Mouse (Mus musculus) common myeloid progenitor, adult 5-6 weeks (primary cell): ENCODE results near the gene Map3k14. TPM values are rescaled to one million over a fixed set of nuclear protein-coding genes. Genes with fewer than 3 reads are reported as not detected.

Experiments used
- ATAC-seq: replicated peaks from 2 replicates; pipeline ENCODE4 v1.8.0; 2016; ENCODE audit warnings: low read depth, mild to moderate bottlenecking, moderate TSS enrichment, inconsistent platforms; ENCODE audit not compliant: poor library complexity, severe bottlenecking
- total RNA-seq: library from RNA; stranded (forward); fragments of 200-1000, 187-1606 nt; gene quantifications from 2 replicates; pipeline ENCODE4 v1.2.3, GENCODE M21; 2017

Gene Map3k14
- total RNA-seq, 1 experiment from 2014 or later = 3.7 TPM

- ATAC-seq = peak; percentile 79
Measured at GRCm38 (mm10) chr11:103217790-103218516, 49.3 kb downstream of the Map3k14 start, which contains the start of gene Spata32. TSS of gene Spata32 (minus strand) at chr11:103218432.

GRCm38 (mm10) chr11:103215355-103215754 is 51.9 kb downstream of the Map3k14 start:
- ATAC-seq = peak; percentile 56

GRCm38 (mm10) chr11:103213712-103214111 is 53.6 kb downstream of the Map3k14 start:
- ATAC-seq = no peak

- ATAC-seq = no peak
Measured at GRCm38 (mm10) chr11:103210291-103210690, 57.0 kb downstream of the Map3k14 start.

GRCm38 (mm10) chr11:103208458-103208857 is 58.8 kb downstream of the Map3k14 start, which contains the start of gene 1700023F06Rik:
TSS of gene 1700023F06Rik (minus strand) at chr11:103208558.
- no peak for ATAC-seq

- ATAC-seq = no peak
Measured at GRCm38 (mm10) chr11:103206203-103206602, 61.1 kb downstream of the Map3k14 start.

- no peak for ATAC-seq
Measured at GRCm38 (mm10) chr11:103202376-103202775, 64.9 kb downstream of the Map3k14 start.

GRCm38 (mm10) chr11:103201664-103202063 is 65.6 kb downstream of the Map3k14 start:
- ATAC-seq = peak; percentile 59

- no peak for ATAC-seq
Measured at GRCm38 (mm10) chr11:103198911-103199803, 68.1 kb downstream of the Map3k14 start.

GRCm38 (mm10) chr11:103198339-103198738 is 68.9 kb downstream of the Map3k14 start:
- ATAC-seq = no peak

GRCm38 (mm10) chr11:103197340-103197739 is 69.9 kb downstream of the Map3k14 start:
- ATAC-seq = no peak

- ATAC-seq = no peak
Measured at GRCm38 (mm10) chr11:103195656-103196055, 71.6 kb downstream of the Map3k14 start.

- ATAC-seq = no peak
Measured at GRCm38 (mm10) chr11:103195236-103195635, 72.0 kb downstream of the Map3k14 start.

- no peak for ATAC-seq
Measured at GRCm38 (mm10) chr11:103193825-103194168, 73.5 kb downstream of the Map3k14 start.

GRCm38 (mm10) chr11:103192956-103193824 is 74.1 kb downstream of the Map3k14 start:
- ATAC-seq = no peak

- ATAC-seq = no peak
Measured at GRCm38 (mm10) chr11:103192230-103192955, 74.9 kb downstream of the Map3k14 start.

- ATAC-seq = peak; percentile 68; the same call in 1 of the 2 replicates
Measured at GRCm38 (mm10) chr11:103184891-103185290, 82.4 kb downstream of the Map3k14 start.

GRCm38 (mm10) chr11:103181911-103182310 is 85.4 kb downstream of the Map3k14 start:
- ATAC-seq = no peak

- ATAC-seq = no peak
Measured at GRCm38 (mm10) chr11:103181349-103181748, 85.9 kb downstream of the Map3k14 start.
